Mouse (Mus musculus): ENCODE measurements around the gene Erich2.

Erich2 gene

DNA sequence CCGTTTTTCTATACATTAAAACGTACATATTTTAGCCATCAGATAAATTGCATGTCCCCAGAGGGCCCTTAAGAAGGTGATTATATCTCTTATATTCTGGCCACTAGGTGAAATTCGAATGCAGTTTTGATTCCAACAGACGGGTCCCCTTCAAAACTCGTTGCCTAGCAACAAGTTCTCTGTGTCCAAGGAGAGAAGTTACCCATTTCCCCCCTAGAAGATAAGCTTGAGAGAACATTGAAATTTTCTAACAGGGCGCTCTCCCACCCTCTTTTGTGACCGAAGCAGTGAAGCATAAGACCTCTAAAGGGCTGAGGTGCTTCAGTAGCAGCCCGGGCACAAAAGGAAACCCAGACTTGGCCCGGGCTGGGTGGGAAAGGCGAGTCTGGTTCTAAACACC lies at the start of gene Erich2:
Gene Erich2 (plus strand): TSS at position 324 of the 400 bp plus-strand sequence.
- no peak for DNase-seq (ENCODE audit: low read depth)

DNA sequence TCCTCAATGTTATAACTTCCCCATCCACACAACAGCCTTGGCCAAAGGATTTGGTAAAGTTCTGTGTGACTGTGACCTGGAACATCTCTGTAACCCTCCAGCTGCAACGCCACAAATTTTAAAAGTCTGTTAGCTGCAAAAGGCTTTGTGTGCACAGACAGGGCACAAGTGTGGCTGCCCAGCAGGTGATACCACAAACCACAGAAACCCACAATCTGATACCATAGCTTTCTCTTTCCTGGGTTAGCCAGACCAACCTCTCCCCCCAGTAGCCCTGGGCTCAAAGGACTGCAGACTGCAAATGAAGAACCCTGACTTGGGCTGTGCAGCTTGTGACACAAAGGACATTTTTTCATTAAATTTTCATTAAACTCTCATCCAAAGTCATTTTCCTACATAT lies 45.0 kb upstream of the Erich2 start:
- no peak for DNase-seq (ENCODE audit: low read depth)

DNA sequence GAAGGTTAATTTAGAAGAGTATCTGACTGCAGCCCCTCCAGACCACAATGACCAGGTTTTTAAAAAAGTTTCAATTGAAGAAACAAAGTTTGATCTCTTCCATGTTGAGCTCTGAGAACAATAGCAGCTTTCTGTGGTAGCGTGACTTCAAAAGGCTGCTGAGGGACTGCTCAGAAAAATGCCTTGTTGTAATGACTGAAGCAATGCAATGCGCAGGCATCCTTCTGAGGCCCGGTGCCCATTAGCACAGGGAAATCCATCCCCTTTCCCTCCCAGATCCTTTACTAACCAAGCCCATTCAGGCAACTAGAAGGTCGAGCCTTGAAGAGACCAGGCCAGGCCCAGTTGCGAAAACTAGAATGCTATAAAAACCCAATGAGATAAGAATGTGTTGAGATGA lies 37.5 kb upstream of the Erich2 start:
- no peak for DNase-seq (ENCODE audit: low read depth)

DNA sequence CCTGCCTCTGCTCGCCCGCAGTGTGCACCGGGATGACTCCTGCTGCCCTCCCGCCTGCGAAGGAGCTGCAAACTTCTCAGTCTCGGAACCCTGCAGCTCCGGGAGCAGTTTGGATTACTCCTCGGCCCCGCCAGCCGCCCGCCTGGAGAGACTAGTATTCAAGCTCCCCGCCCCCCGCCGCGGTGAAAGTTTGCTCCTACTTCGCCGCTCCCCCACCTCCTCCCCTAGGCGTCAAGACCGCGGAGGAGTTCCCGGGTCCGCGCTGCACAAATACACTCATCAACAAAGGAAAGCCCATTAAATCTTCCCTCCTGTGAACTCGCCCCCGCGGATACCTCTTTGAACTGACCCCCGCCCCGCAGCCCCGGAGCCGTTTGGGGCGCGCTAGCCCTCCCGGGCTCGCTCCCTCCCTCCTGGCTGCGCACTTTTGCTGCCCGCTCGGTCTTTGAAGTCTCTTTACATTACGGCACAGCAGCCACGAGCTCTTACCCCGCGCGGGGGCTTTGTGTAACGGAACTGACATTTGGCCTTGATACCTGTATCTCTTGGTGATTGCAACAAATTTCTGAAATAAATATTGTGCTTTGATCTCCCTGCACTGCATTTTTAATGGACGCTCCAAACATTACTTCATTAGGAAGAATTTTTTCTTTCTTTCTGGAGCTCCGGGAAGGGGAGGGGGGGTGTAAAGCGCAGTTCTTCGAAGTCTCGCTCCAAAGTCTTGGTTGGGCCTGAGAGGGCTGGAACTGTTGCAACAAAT lies 36.6 kb upstream of the Erich2 start:
- DNase-seq (ENCODE audit: low read depth): peak; percentile 6

DNA sequence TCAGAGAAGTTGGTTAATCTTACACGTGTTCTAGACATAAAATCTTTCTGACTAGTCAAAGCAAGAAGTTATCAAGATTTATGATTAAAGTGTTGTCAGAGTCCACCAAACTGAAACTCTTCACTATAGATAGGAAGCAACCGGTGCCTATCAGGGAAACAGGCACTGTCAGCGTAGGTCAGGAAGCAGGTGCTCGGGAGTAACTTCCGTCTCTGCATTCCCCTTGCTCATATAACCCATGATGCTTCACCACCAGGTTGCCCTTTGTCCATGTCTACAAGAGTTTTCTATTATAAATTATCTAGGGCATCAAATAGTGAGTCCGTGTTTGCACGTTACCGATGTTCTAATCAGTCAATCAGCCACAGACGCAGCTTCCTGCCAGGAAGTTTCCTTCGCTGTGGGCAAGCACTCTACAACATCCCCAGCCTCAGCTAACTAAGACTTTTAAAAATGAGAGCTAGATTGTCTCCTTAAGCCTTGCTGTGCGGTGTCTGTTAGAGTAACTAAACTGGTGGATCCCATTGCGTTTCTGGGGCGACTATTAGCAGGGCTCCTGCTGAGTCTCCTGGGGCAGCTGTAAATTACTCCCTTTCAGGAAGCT lies 10.8 kb upstream of the Erich2 start:
- DNase-seq (ENCODE audit: low read depth): peak; percentile 30

DNA sequence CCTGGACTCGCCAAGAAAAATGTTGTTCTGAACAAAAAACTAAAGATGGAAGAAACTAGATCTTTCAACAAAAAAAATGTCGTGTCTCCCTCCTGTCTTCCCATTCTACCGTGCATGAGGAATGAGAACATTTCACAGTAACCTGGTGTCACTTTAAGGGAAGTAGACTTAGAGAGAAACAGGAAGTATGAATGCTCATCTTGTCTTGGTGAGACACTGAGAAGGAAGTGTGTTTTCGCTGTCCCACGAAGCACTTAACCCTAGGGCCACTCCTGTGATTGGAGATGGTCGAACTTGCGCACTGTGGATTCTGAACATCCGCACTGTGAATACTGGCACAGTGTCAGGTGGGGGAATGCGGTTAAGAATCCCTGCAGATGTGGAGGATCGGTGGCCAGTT lies 5.2 kb upstream of the Erich2 start:
- DNase-seq (ENCODE audit: low read depth): no peak

DNA sequence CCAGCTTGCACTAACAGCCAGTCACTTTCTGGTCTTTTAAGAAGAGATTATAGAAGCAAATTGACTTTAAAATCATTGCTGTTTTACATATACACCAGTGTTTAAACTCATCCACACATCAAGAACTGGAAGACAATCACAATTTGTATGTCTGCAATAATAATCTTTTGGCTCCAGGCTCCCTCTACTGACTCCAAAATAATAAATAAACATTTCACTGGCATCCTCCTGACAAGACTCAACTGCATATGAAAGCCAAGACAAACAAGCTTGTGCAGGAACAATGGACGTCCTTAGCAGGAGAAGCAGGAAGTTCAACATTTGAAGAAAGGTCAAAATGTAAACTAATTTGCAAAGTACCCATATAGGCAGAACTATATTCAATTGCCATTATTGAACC lies 3.4 kb upstream of the Erich2 start:
- DNase-seq (ENCODE audit: low read depth): no peak

DNA sequence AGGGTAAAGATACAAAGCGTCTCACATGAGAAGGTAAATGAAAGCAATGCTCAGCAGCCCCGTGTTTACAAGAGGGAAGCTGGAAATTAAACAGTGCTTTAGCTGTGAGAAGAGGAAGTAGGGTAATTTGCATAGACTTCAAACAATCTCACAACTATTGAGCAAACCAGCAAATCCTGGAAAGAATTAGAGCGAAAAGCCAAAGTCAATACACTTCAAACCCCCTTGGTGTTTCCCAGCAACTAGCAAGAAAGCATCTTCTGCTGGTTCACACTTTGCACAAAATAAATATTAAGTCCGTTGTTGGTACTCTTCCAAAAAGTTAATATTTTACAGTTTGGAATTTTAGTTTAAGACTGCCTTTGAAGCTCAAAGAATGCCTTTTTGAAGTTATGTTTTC lies 2.7 kb upstream of the Erich2 start:
- no peak for DNase-seq (ENCODE audit: low read depth)

DNA sequence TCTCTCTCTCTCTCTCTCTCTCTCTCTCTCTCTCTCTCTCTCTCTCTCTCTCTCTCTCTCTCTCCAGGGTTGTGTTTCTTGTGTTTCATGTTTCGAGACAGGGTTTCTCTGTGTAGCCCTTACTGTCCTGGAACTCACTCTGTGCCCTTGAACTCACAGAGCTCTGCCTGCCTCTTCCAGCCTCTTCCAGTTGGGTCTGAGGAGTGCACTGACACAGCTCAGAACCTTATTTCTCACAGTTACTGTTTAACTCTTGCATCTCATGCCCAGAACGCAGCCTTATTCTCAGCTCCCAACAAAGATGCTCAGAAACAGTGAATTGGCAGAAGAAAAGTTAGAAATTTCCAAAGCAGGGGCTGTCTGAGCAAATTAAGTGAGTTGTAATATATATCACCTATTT lies 2.2 kb upstream of the Erich2 start:
- no peak for DNase-seq (ENCODE audit: low read depth)

DNA sequence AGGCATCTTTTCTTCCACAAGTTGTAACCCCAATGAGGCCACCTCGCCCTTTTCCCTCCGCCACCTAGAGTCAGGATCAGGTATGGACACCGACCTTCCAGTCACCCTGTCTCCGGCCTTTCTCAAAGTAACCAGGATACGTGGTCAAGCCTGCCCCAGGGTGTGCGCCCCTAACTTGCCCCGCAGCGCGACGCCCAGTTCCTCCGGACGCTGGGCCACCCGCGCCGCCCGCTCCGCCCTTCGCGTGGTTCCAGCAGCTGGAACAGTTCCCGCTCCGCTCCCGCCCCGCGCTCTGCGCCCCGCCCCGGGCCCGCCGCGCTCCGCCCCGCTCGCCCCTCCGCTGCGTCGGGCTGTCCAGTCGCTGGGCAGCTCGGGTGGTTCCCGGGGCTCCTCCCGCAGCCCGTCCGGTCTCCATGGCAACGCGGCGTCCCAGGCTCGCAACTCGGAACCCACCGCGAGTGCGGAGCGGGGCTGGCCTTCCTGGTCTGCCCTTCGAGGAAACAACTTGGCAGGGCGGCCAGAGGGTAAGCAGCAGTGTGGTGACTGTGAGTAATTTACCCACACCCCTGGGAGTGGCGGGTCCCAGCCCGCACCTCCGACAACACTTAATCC lies 508 bp downstream of the Erich2 start:
- DNase-seq (ENCODE audit: low read depth): peak; percentile 47

DNA sequence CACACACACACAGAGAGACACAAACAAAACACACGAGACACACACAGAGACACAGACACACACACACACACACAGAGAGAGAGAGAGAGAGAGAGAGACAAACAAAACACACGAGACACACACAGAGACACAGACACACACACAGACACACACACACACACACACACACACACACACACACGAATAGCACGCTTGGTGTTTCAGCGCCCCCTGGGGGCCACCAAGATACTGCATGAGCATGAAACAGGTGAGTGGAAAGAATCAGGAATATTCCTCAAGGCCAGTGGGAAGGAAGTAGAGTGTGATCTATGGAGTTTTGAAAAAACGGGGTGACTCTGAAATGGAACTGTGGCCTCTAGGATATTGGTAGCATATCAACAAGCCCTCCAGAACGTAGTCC lies 29.7 kb downstream of the Erich2 start:
- DNase-seq (ENCODE audit: low read depth): peak; percentile 59

DNA sequence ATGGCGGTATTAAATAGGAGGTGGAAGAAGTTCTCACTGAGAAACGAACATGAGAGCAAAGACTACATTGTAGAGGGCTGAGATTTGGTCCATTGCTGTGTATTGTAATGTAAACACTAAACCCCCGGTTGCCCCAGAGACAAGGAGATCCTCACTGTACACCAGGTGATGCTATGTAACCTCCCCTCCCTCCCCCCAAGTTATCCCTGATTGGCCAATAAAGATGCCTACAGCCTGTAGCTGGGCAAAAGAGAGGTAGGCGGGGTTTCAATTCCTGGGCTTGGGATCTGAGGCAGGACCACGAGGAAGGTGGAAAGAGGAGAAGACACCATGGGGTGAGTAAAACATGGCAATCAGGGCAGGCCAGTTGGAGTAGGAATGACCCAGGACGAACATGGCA lies 42.1 kb downstream of the Erich2 start:
- DNase-seq (ENCODE audit: low read depth): no peak

DNA sequence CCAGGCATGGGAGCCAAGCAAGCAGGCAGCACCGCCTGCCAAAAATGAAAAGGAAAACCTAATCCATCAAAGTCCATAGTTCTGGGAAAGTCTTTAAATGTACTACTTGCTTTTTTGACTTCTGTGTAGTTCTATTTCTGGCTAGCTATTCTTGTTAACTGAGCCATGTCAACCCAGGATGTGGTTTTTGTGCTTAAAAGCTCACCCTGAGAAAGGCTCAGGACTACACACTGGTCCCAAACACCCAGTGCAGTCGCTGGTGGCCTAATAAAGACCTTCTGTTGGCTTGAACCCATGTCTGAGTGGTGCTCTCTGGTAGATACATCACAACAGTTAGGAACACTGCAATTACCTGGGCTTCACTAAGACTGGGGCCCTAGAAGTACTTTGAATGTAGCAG lies 42.8 kb downstream of the Erich2 start:
- no peak for DNase-seq (ENCODE audit: low read depth)

DNA sequence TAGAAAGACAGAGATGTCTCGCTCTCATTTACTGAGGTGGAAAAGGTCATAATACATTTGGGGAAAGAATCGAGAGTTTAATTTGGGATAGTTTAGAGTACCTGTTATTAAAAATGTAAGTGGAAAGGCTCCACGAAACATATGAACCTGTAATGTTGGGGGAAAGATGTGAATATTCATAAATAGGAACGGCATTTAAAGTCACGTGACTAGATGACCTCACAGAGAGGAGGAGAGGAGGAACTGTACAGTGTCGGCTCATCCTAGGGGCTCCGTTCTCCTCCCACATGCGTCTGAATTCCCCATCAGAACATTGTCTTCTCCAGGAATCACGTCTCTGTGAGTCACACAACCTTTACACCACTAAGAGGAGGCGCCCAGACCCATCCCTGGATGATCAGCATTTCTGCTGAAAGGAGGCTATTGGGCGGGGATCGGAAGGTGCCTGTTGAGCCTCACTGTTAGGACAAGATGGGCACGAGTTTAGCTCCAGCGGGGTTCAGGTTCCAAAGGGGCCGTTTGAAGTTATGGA lies 43.5 kb downstream of the Erich2 start:
- no peak for DNase-seq (ENCODE audit: low read depth)

DNA sequence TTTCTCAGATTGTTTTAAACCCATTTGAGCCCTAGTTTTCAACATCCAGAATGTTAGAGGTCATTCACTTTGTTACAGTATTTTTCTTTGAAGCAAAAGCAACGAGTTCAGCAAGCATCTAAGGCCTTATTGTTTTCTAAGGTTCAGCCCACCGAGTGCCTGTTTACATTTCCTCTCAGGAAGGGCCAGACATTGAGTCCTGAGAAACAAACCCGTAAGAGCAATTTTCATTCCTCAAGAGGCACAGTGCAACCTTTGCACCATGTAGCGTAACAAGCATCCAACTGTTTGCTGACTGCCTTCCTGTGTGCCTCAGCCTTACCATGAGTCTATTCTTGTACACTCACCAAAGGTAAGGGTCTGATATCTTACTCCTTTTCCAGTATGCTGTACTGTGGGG lies 44.2 kb downstream of the Erich2 start, which contains the start of gene Gad1:
Gene Gad1 (plus strand): TSS at position 301 of the 400 bp plus-strand sequence.
- DNase-seq (ENCODE audit: low read depth): no peak

DNA sequence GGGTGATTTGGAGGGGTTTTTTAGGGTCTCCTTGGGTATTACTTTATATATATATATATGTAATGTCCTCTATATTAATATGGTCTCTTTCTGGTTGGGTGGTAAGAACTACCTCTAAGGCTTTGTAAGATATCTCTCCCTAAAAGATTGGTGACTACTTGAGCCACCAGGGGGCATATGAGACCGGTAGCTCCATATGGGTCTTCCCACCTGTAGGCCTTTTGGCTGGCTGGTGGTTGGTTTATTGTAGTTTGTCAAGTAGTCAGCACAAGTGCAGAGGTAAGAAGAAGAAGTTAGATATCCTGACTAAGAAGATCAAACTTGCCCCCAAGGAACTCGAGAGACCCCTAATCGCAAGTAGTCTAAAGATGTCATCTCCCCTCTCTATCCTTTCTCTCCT lies 45.2 kb downstream of the Erich2 start:
- DNase-seq (ENCODE audit: low read depth): peak; percentile 43

DNA sequence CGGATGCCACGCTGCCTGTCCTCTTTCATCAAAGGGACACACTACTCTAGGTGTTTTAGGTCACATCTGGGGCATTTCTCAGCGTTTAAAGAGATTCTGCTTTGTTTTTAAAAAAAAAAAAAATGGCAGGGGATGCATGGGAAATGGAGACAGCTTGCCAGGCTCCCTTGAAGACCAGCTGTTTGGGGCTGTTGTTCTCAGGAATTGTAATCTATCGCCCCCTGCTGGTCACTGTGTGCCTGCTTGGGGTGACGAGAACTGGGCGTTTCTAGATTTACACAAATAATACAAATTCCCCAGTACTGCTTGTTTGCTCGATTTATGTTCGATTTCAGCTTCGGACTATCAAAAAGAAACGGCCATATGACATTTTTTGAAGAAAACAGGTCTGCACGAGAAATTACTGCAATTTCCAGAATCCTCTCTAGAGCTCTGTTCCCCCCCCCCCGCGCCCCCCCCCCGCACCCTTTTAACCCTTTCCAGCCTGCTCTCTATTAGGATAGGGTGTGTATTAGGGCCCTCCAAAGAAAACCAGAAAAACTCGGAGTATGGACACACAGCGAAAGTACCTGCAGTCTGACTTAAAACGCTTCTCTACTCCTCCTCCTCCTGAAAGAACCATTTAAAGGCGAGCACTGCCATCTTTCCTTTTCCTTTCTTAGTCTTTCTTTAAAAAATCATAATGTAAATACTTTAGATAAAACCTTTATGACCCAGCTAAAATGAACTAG lies 49.7 kb downstream of the Erich2 start:
- DNase-seq (ENCODE audit: low read depth): peak; percentile 92

DNA sequence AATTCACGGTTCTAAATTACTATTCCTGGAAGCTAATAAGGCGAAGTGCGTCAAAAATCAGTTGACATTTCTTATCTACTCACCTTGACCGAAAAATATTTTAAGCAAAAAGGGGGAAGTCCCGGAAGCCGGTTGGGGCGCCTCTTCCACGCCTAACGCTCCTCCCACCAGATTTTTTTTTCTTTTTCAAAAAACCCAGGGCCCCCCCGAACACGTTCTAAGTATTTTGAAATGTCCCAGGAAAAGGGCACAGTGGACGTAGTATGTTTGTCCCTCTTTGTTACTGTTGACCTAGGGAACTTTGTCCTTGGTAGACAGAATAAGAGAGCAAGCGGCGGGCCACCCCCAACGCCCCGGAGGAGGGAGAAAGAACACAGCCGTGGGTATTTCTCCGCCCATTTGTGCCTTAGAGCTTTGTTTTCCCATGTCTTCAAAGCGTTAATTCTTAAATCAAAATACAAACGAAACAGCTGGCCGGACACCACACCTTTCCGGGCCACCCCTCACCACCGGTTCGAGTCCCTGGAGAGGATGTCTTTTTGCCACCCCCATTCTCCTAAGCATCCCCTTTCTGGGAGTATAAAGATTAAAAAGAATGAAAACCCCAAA lies 50.3 kb downstream of the Erich2 start:
- peak; percentile 83 for DNase-seq (ENCODE audit: low read depth)

DNA sequence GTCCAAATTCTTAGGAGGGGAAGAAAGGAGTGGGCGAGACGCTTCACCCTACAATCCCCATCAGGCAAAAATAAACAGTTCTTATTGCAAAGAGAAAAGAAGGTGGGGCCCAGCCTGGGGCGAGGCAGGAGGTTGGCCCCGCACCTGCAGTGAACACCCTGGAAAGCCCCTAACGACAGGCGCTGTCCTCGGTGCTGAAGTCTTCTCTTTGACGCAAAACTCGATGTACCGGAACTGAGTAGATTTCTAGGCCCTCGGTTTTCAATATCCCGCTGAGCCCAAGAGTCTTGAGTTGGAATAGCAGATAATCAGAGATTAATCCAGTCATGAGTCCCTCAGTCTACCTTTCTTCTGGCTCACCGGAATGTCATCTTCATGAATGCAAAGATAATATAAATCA lies 50.9 kb downstream of the Erich2 start:
- DNase-seq (ENCODE audit: low read depth): peak; percentile 95

DNA sequence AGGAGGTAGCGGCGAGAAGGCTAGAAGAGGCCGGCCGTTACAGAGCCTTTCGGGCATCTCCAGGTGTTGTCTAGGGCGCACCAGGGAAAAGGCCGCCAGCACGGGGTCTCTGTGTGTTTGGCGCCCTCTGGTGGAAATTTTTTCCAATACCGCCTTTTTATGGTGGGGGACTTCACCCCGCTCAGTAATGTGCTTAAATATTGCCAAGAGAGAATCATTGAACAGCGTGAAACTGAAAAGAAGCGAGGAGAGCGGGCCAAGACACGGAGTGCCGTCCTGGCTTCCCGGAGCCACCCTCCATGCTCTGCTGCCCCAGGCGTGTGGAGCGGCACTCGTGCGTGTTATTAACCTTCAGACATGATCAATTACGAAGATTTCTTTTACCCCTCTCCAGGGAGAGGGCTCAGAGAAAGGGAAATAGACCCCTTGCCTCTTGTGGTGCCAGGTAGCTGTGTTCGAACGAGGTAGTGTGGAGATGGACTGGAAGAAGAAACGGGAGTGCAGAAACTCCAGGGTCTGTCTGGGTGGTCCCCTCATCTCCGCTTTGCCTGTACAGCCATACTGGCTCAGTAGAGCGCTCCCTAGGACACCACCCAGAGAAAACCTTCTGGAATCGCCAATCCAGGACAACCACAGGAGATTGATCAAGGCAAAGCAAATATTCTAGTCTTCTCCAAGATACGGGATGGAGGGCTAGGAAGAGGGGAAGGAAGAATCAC lies 52.6 kb downstream of the Erich2 start:
- peak; percentile 75 for DNase-seq (ENCODE audit: low read depth)

DNA sequence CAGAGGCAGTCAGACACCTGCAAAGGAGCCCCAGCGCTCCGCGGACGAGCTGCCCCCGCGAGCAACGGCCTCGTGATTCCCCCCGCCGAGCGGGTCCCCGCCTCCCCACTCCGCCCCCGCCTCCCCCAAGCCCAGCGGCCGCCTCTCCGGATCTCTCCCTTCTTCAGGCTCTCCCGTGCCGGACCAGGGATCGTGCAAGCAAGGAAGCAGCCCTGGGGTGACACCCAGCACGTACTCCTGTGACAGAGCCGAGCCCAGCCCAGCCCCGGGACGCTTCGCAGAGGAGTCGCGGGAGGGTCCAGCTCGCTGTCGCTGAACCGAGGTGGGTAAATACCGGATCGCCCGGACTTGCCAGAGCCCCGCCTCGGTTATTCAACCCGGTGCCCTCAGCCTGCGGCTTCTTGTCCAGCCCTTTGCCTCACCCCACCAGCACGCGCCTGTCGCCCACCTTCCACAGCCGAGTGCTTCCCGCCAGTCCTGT lies 53.4 kb downstream of the Erich2 start:
- no peak for DNase-seq (ENCODE audit: low read depth)

Data from induced T-regulatory cell, adult 2 months (primary cell).